Mouse (Mus musculus): ENCODE results near the gene Zfp638. TPM values are rescaled to one million over a fixed set of nuclear protein-coding genes. Genes with fewer than 3 reads are reported as not detected.

Gene Zfp638
- polyA plus RNA-seq, 1 experiment from 2014 or later: 65.0 TPM

- 95% methylated on average over 1 of the region's 1 CpGs for WGBS
- no peaks in the 10 kb centered on the region for H3K4me1 ChIP-seq (replicated peaks; ENCODE audit: control insufficient read depth, insufficient read depth, low read length)
- no peaks in the 10 kb centered on the region for H3K36me3 ChIP-seq (ENCODE audit: control insufficient read depth, insufficient read depth, low read length)
- no peak overlapping the region for H3K9ac ChIP-seq (ENCODE audit: low read length)
- H3K9me3 ChIP-seq (ENCODE audit: control insufficient read depth, low read length): no peaks in the 10 kb centered on the region
- H3K4me3 ChIP-seq (ENCODE audit: low read depth, low read length): no peak overlapping the region
- H3K4me2 ChIP-seq (ENCODE audit: low read length): no peak overlapping the region
- DNase-seq (ENCODE audit: low spot score) (no peak), ATAC-seq (replicated peaks; ENCODE audit: low FRiP score, low TSS enrichment, low read depth) (no peak)
- H3K27ac ChIP-seq (ENCODE audit: low read depth): no peak overlapping the region
- H3K27me3 ChIP-seq (replicated peaks; ENCODE audit: control insufficient read depth, insufficient read depth, low read length): no peaks in the 10 kb centered on the region
Measured at GRCm38 (mm10) chr6:83893584-83893983, 26.7 kb downstream of the Zfp638 start.

GRCm38 (mm10) chr6:83899142-83899541 lies 32.2 kb downstream of the Zfp638 start:
- no peaks in the 10 kb centered on the region for H3K36me3 ChIP-seq (ENCODE audit: control insufficient read depth, insufficient read depth, low read length)
- ATAC-seq (replicated peaks; ENCODE audit: low FRiP score, low TSS enrichment, low read depth) (no peak), DNase-seq (ENCODE audit: low spot score) (no peak)
- no peak overlapping the region for H3K27ac ChIP-seq (ENCODE audit: low read depth)
- H3K9ac ChIP-seq (ENCODE audit: low read length): no peak overlapping the region
- no peak overlapping the region for H3K4me2 ChIP-seq (ENCODE audit: low read length)
- H3K4me3 ChIP-seq (ENCODE audit: low read depth, low read length): no peak overlapping the region
- H3K27me3 ChIP-seq (replicated peaks; ENCODE audit: control insufficient read depth, insufficient read depth, low read length): no peaks in the 10 kb centered on the region
- no peaks in the 10 kb centered on the region for H3K4me1 ChIP-seq (replicated peaks; ENCODE audit: control insufficient read depth, insufficient read depth, low read length)
- WGBS: 69% methylated on average over 4 of the region's 4 CpGs
- no peaks in the 10 kb centered on the region for H3K9me3 ChIP-seq (ENCODE audit: control insufficient read depth, low read length)

GRCm38 (mm10) chr6:83905276-83905675 lies 38.4 kb downstream of the Zfp638 start:
- no peak overlapping the region for H3K27ac ChIP-seq (ENCODE audit: low read depth)
- no peaks in the 10 kb centered on the region for H3K36me3 ChIP-seq (ENCODE audit: control insufficient read depth, insufficient read depth, low read length)
- no peak overlapping the region for H3K4me2 ChIP-seq (ENCODE audit: low read length)
- no peak for DNase-seq (ENCODE audit: low spot score)
- H3K9ac ChIP-seq (ENCODE audit: low read length): no peak overlapping the region
- ATAC-seq (replicated peaks; ENCODE audit: low FRiP score, low TSS enrichment, low read depth): no peak
- H3K9me3 ChIP-seq (ENCODE audit: control insufficient read depth, low read length): no peaks in the 10 kb centered on the region
- no peaks in the 10 kb centered on the region for H3K27me3 ChIP-seq (replicated peaks; ENCODE audit: control insufficient read depth, insufficient read depth, low read length)
- no peaks in the 10 kb centered on the region for H3K4me1 ChIP-seq (replicated peaks; ENCODE audit: control insufficient read depth, insufficient read depth, low read length)
- 71% methylated on average over 1 of the region's 1 CpGs for WGBS
- no peak overlapping the region for H3K4me3 ChIP-seq (ENCODE audit: low read depth, low read length)

- no peak for DNase-seq (ENCODE audit: low spot score)
- H3K27ac ChIP-seq (ENCODE audit: low read depth): no peak overlapping the region
- H3K4me1 ChIP-seq (replicated peaks; ENCODE audit: control insufficient read depth, insufficient read depth, low read length): no peaks in the 10 kb centered on the region
- H3K4me3 ChIP-seq (ENCODE audit: low read depth, low read length): no peak overlapping the region
- no peaks in the 10 kb centered on the region for H3K36me3 ChIP-seq (ENCODE audit: control insufficient read depth, insufficient read depth, low read length)
- no peak overlapping the region for H3K4me2 ChIP-seq (ENCODE audit: low read length)
- H3K9me3 ChIP-seq (ENCODE audit: control insufficient read depth, low read length): no peaks in the 10 kb centered on the region
- no peak for ATAC-seq (replicated peaks; ENCODE audit: low FRiP score, low TSS enrichment, low read depth)
- no peak overlapping the region for H3K9ac ChIP-seq (ENCODE audit: low read length)
- no peaks in the 10 kb centered on the region for H3K27me3 ChIP-seq (replicated peaks; ENCODE audit: control insufficient read depth, insufficient read depth, low read length)
Measured at GRCm38 (mm10) chr6:83906659-83907058, 39.8 kb downstream of the Zfp638 start.

GRCm38 (mm10) chr6:83908386-83908785 lies 41.5 kb downstream of the Zfp638 start:
- DNase-seq (ENCODE audit: low spot score) (no peak), ATAC-seq (replicated peaks; ENCODE audit: low FRiP score, low TSS enrichment, low read depth) (no peak)
- no peak overlapping the region for H3K27ac ChIP-seq (ENCODE audit: low read depth)
- H3K9me3 ChIP-seq (ENCODE audit: control insufficient read depth, low read length): no peaks in the 10 kb centered on the region
- WGBS: 19% methylated on average over 4 of the region's 4 CpGs
- no peaks in the 10 kb centered on the region for H3K36me3 ChIP-seq (ENCODE audit: control insufficient read depth, insufficient read depth, low read length)
- H3K4me2 ChIP-seq (ENCODE audit: low read length): no peak overlapping the region
- no peak overlapping the region for H3K4me3 ChIP-seq (ENCODE audit: low read depth, low read length)
- no peaks in the 10 kb centered on the region for H3K27me3 ChIP-seq (replicated peaks; ENCODE audit: control insufficient read depth, insufficient read depth, low read length)
- no peak overlapping the region for H3K9ac ChIP-seq (ENCODE audit: low read length)
- no peaks in the 10 kb centered on the region for H3K4me1 ChIP-seq (replicated peaks; ENCODE audit: control insufficient read depth, insufficient read depth, low read length)

GRCm38 (mm10) chr6:83913710-83914109 lies 46.8 kb downstream of the Zfp638 start:
- no peak overlapping the region for H3K4me2 ChIP-seq (ENCODE audit: low read length)
- 36% methylated on average over 4 of the region's 4 CpGs for WGBS

GRCm38 (mm10) chr6:83914183-83914719 lies 47.3 kb downstream of the Zfp638 start:
- peak overlapping the region; percentile 91 for H3K27ac ChIP-seq (ENCODE audit: low read depth)
- H3K4me1 ChIP-seq (replicated peaks; ENCODE audit: control insufficient read depth, insufficient read depth, low read length): no peaks in the 10 kb centered on the region
- peak overlapping the region; percentile 82; the same call in 1 of the 2 replicates for H3K4me2 ChIP-seq (ENCODE audit: low read length)
- peak overlapping the region; percentile 98 for H3K9ac ChIP-seq (ENCODE audit: low read length)
- WGBS: under 1% methylated on average over 46 of the region's 50 CpGs
- H3K27me3 ChIP-seq (replicated peaks; ENCODE audit: control insufficient read depth, insufficient read depth, low read length): no peaks in the 10 kb centered on the region
- ATAC-seq (replicated peaks; ENCODE audit: low FRiP score, low TSS enrichment, low read depth) (peak; percentile 97), DNase-seq (ENCODE audit: low spot score) (peak; percentile 99)
- H3K4me3 ChIP-seq (ENCODE audit: low read depth, low read length): peak overlapping the region; percentile 97
- no peaks in the 10 kb centered on the region for H3K36me3 ChIP-seq (ENCODE audit: control insufficient read depth, insufficient read depth, low read length)
- H3K9me3 ChIP-seq (ENCODE audit: control insufficient read depth, low read length): no peaks in the 10 kb centered on the region

More at GRCm38 (mm10) chr6:83913710-83914109, 46.8 kb downstream of the Zfp638 start:
- Histone ChIP-seq H3K9me3 (ENCODE audit: control insufficient read depth, low read length) (no peaks in the 10 kb centered on the region), H3K27me3 (replicated peaks; ENCODE audit: control insufficient read depth, insufficient read depth, low read length) (no peaks in the 10 kb centered on the region), H3K27ac (ENCODE audit: low read depth) (no peak overlapping the region), H3K4me1 (replicated peaks; ENCODE audit: control insufficient read depth, insufficient read depth, low read length) (no peaks in the 10 kb centered on the region), H3K9ac (ENCODE audit: low read length) (no peak overlapping the region), H3K36me3 (ENCODE audit: control insufficient read depth, insufficient read depth, low read length) (no peaks in the 10 kb centered on the region), H3K4me3 (ENCODE audit: low read depth, low read length) (peak overlapping the region; percentile 97; the same call in 1 of the 2 replicates)
- no peak for ATAC-seq (replicated peaks; ENCODE audit: low FRiP score, low TSS enrichment, low read depth)
- DNase-seq (ENCODE audit: low spot score): no peak

GRCm38 (mm10) chr6:83914720-83915271 lies 47.9 kb downstream of the Zfp638 start:
- Histone ChIP-seq H3K27ac (ENCODE audit: low read depth) (peak overlapping the region; percentile 91), H3K36me3 (ENCODE audit: control insufficient read depth, insufficient read depth, low read length) (no peaks in the 10 kb centered on the region), H3K27me3 (replicated peaks; ENCODE audit: control insufficient read depth, insufficient read depth, low read length) (no peaks in the 10 kb centered on the region), H3K4me3 (ENCODE audit: low read depth, low read length) (peak overlapping the region; percentile 97), H3K4me2 (ENCODE audit: low read length) (peak overlapping the region; percentile 82), H3K9me3 (ENCODE audit: control insufficient read depth, low read length) (no peaks in the 10 kb centered on the region), H3K4me1 (replicated peaks; ENCODE audit: control insufficient read depth, insufficient read depth, low read length) (no peaks in the 10 kb centered on the region), H3K9ac (ENCODE audit: low read length) (peak overlapping the region; percentile 98)
- DNase-seq (ENCODE audit: low spot score): no peak
- peak; percentile 28 for ATAC-seq (replicated peaks; ENCODE audit: low FRiP score, low TSS enrichment, low read depth)
- WGBS: under 1% methylated on average over 34 of the region's 40 CpGs

- H3K4me1 ChIP-seq (replicated peaks; ENCODE audit: control insufficient read depth, insufficient read depth, low read length): no peaks in the 10 kb centered on the region
- H3K4me3 ChIP-seq (ENCODE audit: low read depth, low read length): no peak overlapping the region
- no peak for ATAC-seq (replicated peaks; ENCODE audit: low FRiP score, low TSS enrichment, low read depth)
- H3K9me3 ChIP-seq (ENCODE audit: control insufficient read depth, low read length): no peaks in the 10 kb centered on the region
- H3K9ac ChIP-seq (ENCODE audit: low read length): no peak overlapping the region
- 68% methylated on average over 1 of the region's 1 CpGs for WGBS
- DNase-seq (ENCODE audit: low spot score): peak; percentile 73
- no peak overlapping the region for H3K27ac ChIP-seq (ENCODE audit: low read depth)
- no peak overlapping the region for H3K4me2 ChIP-seq (ENCODE audit: low read length)
- H3K27me3 ChIP-seq (replicated peaks; ENCODE audit: control insufficient read depth, insufficient read depth, low read length): no peaks in the 10 kb centered on the region
- H3K36me3 ChIP-seq (ENCODE audit: control insufficient read depth, insufficient read depth, low read length): peaks cover 21% of the 10 kb centered on the region
Measured at GRCm38 (mm10) chr6:83927418-83927817, 60.5 kb downstream of the Zfp638 start.

All from intestine, embryonic 14.5 days (tissue).